8 mouse cellular contexts compared by ENCODE assay signal in the genomic region with DNA sequence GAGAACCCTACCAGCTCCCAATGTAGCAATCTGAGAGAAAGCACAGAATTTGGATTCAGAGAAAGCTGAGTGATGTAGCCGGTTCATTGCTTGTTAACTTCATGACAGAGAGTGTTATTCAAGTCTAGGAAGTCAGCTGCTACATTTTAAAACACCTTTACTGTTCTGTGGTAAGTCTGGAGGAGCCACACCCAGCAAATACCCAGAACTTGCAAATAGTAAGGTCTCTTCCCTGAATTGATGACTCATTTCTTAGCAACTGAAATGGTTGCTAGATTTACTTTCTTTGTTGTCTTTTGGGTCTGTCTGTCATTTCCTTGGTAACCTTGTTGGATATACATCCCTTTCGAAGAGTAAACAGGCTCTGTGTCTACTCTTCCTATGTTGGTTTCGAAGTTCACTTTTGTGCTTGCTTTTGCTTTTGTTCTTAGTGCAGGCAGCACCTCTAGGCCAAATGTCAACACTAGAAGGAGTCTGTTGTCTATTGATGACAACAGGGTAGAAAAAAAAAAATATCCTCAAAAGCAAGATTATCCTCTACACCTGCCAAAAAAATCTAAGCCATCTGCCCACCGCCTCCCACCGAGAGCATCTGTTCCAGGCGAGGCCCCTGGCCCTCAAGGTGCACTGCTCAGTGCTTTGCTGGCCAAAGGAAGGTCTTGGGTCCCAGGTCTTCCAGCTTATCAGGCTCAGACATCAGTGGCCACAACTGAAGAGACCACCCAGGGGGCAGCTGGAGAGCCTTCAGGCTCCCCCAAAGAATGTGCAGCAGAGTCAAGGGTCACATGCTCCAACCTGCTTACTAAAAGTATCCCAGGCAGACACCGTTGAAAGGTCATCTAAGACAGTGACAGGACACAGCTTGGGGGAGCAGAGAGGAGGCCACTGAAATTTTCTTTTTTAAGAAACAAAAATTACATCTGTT.
A peak's percentile ranks its signal among the peaks of the same experiment; 100 is the strongest.
DNase-seq lines count a peak whose midpoint lies in the region; ATAC-seq and TF ChIP-seq lines count a peak whose summit lies in the region.
"Had no signal": no experiment of that assay in that cellular context is flagged by ENCODE, and none has a peak within 500 bp of the region (broad histone marks: within the 10 kb centered on the region; RNA-seq: fewer than 3 reads in every experiment).

No protein-coding gene starts in this region.

- H3K4me1 ChIP-seq in midbrain, embryonic 10.5 days = peaks cover 84% of the 10 kb centered on the region
- H3K4me1 ChIP-seq in midbrain, postnatal 0 days (ENCODE audit: insufficient read depth, low read length) = no peaks in the 10 kb centered on the region
- peaks cover 17% of the 10 kb centered on the region for H3K4me1 ChIP-seq in hindbrain, embryonic 14.5 days (replicated peaks; ENCODE audit: control insufficient read depth, insufficient read depth, low read length)
- H3K4me1 ChIP-seq in stomach, postnatal 0 days (replicated peaks; ENCODE audit: control insufficient read depth, insufficient read depth) = no peaks in the 10 kb centered on the region

- no peak for ATAC-seq in midbrain, postnatal 0 days (ENCODE audit: low FRiP score)
- no peak for ATAC-seq in hindbrain, embryonic 14.5 days (ENCODE audit: low FRiP score)
- peak; percentile 79 for ATAC-seq in stomach, postnatal 0 days (ENCODE audit: low FRiP score, low TSS enrichment)

- peak overlapping the region; percentile 85 for H3K27ac ChIP-seq in midbrain, embryonic 10.5 days (replicated peaks)
- no peak overlapping the region for H3K27ac ChIP-seq in midbrain, postnatal 0 days (ENCODE audit: low read depth, low read length)
- peak overlapping the region; percentile 7; the same call in 1 of the 2 replicates for H3K27ac ChIP-seq in hindbrain, embryonic 14.5 days
- H3K27ac ChIP-seq in stomach, postnatal 0 days (replicated peaks) = no peak overlapping the region
- H3K27ac ChIP-seq: macrophage had no signal

- no peaks in the 10 kb centered on the region for H3K9me3 ChIP-seq in midbrain, embryonic 10.5 days (replicated peaks)
- H3K9me3 ChIP-seq in midbrain, postnatal 0 days (ENCODE audit: low read length) = no peaks in the 10 kb centered on the region
- no peaks in the 10 kb centered on the region for H3K9me3 ChIP-seq in hindbrain, embryonic 14.5 days (ENCODE audit: control insufficient read depth, low read length)
- no peaks in the 10 kb centered on the region for H3K9me3 ChIP-seq in stomach, postnatal 0 days (ENCODE audit: control insufficient read depth, low read length)

- no peak overlapping the region for H3K4me3 ChIP-seq in midbrain, embryonic 10.5 days
- no peak overlapping the region for H3K4me3 ChIP-seq in midbrain, postnatal 0 days (ENCODE audit: low read depth, low read length)
- H3K4me3 ChIP-seq in hindbrain, embryonic 14.5 days (replicated peaks; ENCODE audit: low read length) = no peak overlapping the region
- H3K4me3 ChIP-seq in stomach, postnatal 0 days (ENCODE audit: low read depth, low read length) = no peak overlapping the region

- no peak overlapping the region for H3K9ac ChIP-seq in midbrain, postnatal 0 days (replicated peaks; ENCODE audit: low read length, poor library complexity, severe bottlenecking)
- no peak overlapping the region for H3K9ac ChIP-seq in hindbrain, embryonic 14.5 days
- H3K9ac ChIP-seq in stomach, postnatal 0 days (ENCODE audit: low read length) = no peak overlapping the region

- no peaks in the 10 kb centered on the region for H3K27me3 ChIP-seq in midbrain, embryonic 10.5 days (ENCODE audit: low read depth, poor library complexity, severe bottlenecking)
- H3K27me3 ChIP-seq in midbrain, postnatal 0 days (ENCODE audit: insufficient read depth, low read length) = no peaks in the 10 kb centered on the region
- H3K27me3 ChIP-seq in hindbrain, embryonic 14.5 days (ENCODE audit: control insufficient read depth, insufficient read depth, low read length) = no peaks in the 10 kb centered on the region
- no peaks in the 10 kb centered on the region for H3K27me3 ChIP-seq in stomach, postnatal 0 days (ENCODE audit: control insufficient read depth, insufficient read depth, low read length)

- 61% methylated on average over 7 of the region's 7 CpGs for WGBS in midbrain, embryonic 10.5 days
- 58% methylated on average over 7 of the region's 7 CpGs for WGBS in midbrain, postnatal 0 days
- WGBS in hindbrain, embryonic 14.5 days = 60% methylated on average over 7 of the region's 7 CpGs
- WGBS in stomach, postnatal 0 days = 56% methylated on average over 7 of the region's 7 CpGs

- DNase-seq in midbrain, embryonic 10.5 days (ENCODE audit: low spot score) = peak; percentile 46
- no peak for DNase-seq in midbrain, postnatal 0 days (ENCODE audit: low spot score)
- DNase-seq in embryo, embryonic 10.5 days (ENCODE audit: low spot score) = peak; percentile 58
- no peak for DNase-seq in hindbrain, embryonic 14.5 days (ENCODE audit: low spot score)
- DNase-seq in stomach, postnatal 0 days (ENCODE audit: low spot score) = no peak
- DNase-seq in gastrocnemius, postnatal 36 days = no peak
- DNase-seq in adrenal gland, adult 8-10 months = no peak

- H3K36me3 ChIP-seq in midbrain, embryonic 10.5 days = no peaks in the 10 kb centered on the region
- no peaks in the 10 kb centered on the region for H3K36me3 ChIP-seq in midbrain, postnatal 0 days (ENCODE audit: insufficient read depth, low read length)
- no peaks in the 10 kb centered on the region for H3K36me3 ChIP-seq in hindbrain, embryonic 14.5 days (replicated peaks; ENCODE audit: control insufficient read depth, insufficient read depth)
- no peaks in the 10 kb centered on the region for H3K36me3 ChIP-seq in stomach, postnatal 0 days (ENCODE audit: control insufficient read depth, insufficient read depth, low read length)

- no peak for TF ChIP-seq EP300 in stomach, postnatal 0 days (optimal IDR thresholded peaks at IDR 0.05)

- no peak for TF ChIP-seq CTCF in midbrain, postnatal 0 days (IDR thresholded peaks at IDR 0.05)
- TF ChIP-seq CTCF in stomach, postnatal 0 days (IDR thresholded peaks at IDR 0.05; ENCODE audit: low read depth) = no peak

- H3K4me2 ChIP-seq in midbrain, postnatal 0 days (ENCODE audit: low read depth, low read length, poor library complexity, severe bottlenecking) = no peak overlapping the region
- H3K4me2 ChIP-seq in hindbrain, embryonic 14.5 days (replicated peaks) = no peak overlapping the region
- no peak overlapping the region for H3K4me2 ChIP-seq in stomach, postnatal 0 days (replicated peaks; ENCODE audit: low read depth)

- intact Hi-C loops in gastrocnemius, postnatal 36 days (cut with DNase I) = no loop called here

Comparison
In these comparisons a context has a peak if more than half of its experiments do, and no peak if none do; other contexts are left out.
1. DNase-seq: peak in midbrain, embryonic 10.5 days (single experiment) and embryo, embryonic 10.5 days (single experiment); none in midbrain, postnatal 0 days (single experiment), hindbrain, embryonic 14.5 days (single experiment), stomach, postnatal 0 days (single experiment), gastrocnemius, postnatal 36 days (0 of 2) and adrenal gland, adult 8-10 months (single experiment).
2. H3K27ac ChIP-seq: peak in midbrain, embryonic 10.5 days (single experiment) and hindbrain, embryonic 14.5 days (single experiment); none in midbrain, postnatal 0 days (single experiment) and stomach, postnatal 0 days (single experiment).